Mouse (Mus musculus): Measurements from ENCODE around the gene Cdk14.

Gene Cdk14

GRCm38 (mm10) chr5:4868563-4869120 is 551.5 kb downstream of the Cdk14 start:
- in situ Hi-C loops (cut with MboI, MseI) = no loop called here

DNA sequence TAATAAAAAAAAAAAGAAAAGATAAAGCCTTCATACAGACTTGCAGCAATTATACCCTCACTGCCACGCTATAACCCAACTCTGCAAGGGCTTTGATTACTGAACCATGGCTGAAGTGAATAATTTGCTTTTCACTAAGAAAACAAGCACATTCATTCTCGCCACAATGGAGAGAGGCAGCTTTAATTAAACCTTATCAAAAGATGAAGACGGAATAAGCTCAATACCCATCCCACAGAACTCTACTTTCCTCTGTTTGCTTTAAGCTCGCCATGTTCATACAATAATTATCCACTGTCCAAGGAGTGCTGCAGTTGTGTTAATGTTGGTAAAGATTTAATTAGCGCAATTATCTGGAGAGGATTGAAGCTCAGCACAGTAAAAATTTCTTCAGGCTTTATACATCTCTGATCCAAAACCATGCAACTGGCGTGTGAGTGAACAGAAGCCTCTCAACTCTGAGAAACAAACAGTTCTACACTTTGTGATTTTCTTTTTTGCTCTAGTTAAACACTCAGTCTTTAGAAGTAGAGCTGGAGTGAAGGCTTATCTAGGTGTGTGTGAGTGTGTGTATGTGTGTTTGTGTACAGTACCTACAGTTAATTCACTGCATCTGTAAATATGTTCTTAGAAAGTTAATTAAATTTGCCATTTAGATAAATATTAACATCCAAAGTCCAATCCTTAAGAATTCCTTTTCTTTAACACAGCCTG is 552.1 kb downstream of the Cdk14 start:
- in situ Hi-C loops (cut with MboI, MseI) = no loop called here

DNA sequence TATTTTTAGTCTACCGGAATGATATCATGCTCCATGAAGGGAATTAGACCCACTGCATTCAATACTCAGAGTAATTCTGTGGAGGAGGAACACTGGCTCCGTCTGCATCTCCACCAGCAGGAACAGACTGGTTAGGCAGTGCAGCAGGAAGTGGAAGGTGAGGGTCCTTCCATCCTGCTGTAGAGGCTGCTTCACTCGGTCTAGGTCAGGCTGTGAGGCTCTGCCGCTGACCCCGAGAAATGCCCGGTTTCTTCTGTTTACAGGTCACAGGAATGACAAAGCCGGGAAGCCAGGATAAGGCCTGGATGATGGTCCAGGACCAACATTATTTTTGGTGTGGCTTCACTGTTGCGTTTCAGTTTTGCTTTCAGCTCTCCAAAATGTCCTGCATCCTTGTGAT is 553.2 kb downstream of the Cdk14 start:
- in situ Hi-C loops (cut with MboI, MseI) = no loop called here

DNA sequence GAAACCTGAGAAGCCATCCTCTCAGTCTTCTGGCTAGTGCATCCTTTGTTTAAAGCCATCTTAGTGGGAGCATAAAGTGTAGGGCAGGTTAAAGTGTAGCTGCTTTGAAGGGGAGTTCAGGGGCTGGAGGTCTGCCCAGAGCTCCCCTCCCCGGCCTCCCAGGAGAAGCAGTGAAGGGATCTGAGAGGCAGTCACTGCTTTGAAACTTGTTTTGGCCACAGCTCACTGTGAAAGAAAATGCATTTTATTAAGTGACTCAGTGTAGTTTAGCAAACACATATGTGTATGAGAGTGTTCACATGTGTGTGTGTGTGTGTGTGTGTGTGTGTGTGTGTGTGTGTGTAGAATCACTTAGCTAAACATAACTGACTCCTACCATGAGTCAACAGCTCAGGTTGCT is 554.0 kb downstream of the Cdk14 start:
- in situ Hi-C loops (cut with MboI, MseI) = no loop called here

GRCm38 (mm10) chr5:4861592-4861991 is 558.5 kb downstream of the Cdk14 start:
- in situ Hi-C loops (cut with MboI, MseI) = no loop called here

DNA sequence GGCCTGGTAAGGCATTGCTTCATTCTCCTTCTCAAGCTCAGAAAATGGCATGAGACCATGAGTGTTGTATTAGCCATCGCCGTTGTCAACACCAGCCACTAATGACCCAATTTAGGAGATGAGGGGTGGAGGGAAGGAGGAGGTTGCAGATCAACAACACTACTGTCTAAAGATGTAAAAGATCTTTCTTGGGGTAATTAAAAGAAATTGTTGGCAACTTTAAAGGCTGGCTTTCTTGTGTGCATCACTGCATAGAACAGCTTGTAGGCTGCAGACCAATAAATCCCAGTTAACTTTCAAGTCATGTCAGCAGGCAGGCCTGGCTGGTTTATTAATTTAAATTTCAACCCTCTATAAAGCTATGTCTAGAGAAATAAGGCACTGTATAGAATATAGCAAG is 559.0 kb downstream of the Cdk14 start:
- in situ Hi-C loops (cut with MboI, MseI) = no loop called here

DNA sequence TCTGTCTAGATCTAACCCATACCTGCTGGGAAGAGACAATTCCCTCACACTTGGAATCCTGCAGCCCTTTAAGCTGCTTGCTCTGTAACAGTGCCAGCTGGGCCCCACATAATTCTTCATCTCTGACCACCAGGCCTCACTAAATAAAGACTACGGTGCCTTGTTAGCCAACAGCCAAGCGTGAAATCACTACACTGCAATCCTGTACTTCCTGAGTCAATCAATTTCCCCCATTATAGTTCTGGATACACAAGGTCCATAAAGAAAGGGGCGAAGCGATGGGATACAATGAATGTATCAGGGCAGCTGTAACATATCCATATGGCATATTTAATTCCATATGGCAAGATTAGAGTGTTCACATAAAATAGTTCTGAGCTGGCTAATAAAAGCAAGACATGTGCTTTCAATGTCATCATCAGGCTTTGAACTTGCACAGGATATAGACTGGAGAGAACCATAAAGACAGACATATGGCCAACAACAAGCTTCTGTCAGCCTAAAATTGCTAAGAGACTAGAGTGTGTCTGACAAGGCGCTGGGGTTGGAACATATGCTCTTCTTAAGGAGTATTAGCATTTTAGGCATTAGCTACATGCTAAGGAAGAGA is 562.0 kb downstream of the Cdk14 start:
- in situ Hi-C loops (cut with MboI, MseI) = no loop called here

GRCm38 (mm10) chr5:4853503-4853902 is 566.6 kb downstream of the Cdk14 start:
- in situ Hi-C loops (cut with MboI, MseI) = no loop called here

- in situ Hi-C loops (cut with MboI, MseI) = no loop called here
Observed at GRCm38 (mm10) chr5:4852711-4853320, 567.3 kb downstream of the Cdk14 start.

- in situ Hi-C loops (cut with MboI, MseI) = no loop called here
Observed at GRCm38 (mm10) chr5:4851934-4852710, 568.0 kb downstream of the Cdk14 start.

GRCm38 (mm10) chr5:4851245-4851933 is 568.7 kb downstream of the Cdk14 start:
- in situ Hi-C loops (cut with MboI, MseI) = no loop called here

- in situ Hi-C loops (cut with MboI, MseI) = loop anchor here in 1 of 2 experiments (10.0 kb wide), 1 partner anchor 630 kb away; no protein-coding TSS in a partner anchor
Observed at GRCm38 (mm10) chr5:4834819-4835480, 585.2 kb downstream of the Cdk14 start.

GRCm38 (mm10) chr5:4833940-4834339 is 586.2 kb downstream of the Cdk14 start:
- in situ Hi-C loops (cut with MboI, MseI) = loop anchor here in 1 of 2 experiments (10.0 kb wide), 1 partner anchor 631 kb away; no protein-coding TSS in a partner anchor

- in situ Hi-C loops (cut with MboI, MseI) = no loop called here
Observed at GRCm38 (mm10) chr5:4826886-4827285, 593.2 kb downstream of the Cdk14 start.

DNA sequence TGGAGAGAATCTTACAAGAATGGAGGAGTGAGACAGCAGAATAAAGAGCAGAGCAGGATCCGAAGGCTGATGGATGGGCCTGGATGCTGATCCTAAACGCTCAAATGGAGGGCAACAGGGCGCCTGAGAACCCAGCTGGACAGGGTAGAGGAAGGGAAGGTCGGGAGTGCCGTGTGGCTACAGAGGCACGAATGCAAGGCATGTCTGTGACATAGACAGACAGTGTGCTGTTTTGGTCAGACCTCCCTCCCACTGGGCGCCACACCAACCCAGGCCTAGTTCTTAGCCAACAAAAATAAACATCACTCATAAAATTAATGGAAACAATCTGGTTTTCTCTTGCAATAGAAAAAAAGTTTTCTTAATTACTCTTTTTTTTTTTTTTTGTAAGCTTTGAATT is 594.2 kb downstream of the Cdk14 start:
- in situ Hi-C loops (cut with MboI, MseI) = no loop called here

GRCm38 (mm10) chr5:4825076-4825475 is 595.0 kb downstream of the Cdk14 start:
- in situ Hi-C loops (cut with MboI, MseI) = no loop called here

- in situ Hi-C loops (cut with MboI, MseI) = no loop called here
Observed at GRCm38 (mm10) chr5:4824171-4824570, 595.9 kb downstream of the Cdk14 start.

DNA sequence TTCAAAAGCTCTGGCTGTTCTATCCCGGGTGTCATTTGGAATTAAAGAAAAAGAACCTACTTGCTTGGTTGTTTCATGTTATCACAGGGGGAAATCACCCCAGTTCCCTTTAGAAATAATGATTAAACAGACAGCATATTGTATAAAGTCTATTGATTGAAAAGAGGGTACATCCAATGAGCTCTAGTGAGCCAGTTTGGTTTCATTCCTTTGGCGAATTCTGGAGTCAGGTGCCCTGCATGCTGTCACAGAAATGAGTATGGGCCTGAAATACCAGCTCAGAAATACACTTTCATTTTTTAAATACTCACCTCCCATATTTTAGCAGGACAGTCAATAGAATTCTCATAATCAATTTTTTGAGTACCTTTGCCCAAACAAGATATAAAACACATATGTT is 598.1 kb downstream of the Cdk14 start:
- in situ Hi-C loops (cut with MboI, MseI) = no loop called here

- in situ Hi-C loops (cut with MboI, MseI) = no loop called here
Observed at GRCm38 (mm10) chr5:4821368-4821771, 598.7 kb downstream of the Cdk14 start.

DNA sequence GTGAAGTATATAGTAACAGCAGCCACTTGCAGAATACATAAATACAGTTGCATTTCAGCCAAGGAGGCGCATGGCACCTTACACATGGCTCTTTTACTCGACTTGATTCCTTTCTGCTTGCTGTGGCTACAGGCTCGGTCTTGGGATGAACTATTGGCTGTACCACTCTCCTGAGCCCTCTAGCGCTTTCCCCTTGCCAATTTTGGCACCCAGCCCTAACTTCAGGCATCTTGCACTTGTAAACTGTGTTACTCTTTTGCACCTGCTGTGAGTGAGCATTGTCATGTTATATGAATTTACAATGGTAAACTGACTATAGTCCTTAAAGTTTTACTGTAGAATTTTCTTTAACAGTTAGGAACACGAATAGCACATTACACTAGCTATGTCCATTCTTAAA is 603.1 kb downstream of the Cdk14 start:
- in situ Hi-C loops (cut with MboI, MseI) = no loop called here
